Comparison of ENCODE assay signal across 18 mouse cellular contexts in genomic region chr11:44204384-44204783, GRCm38 (mm10).
"Had no signal": no experiment of that assay in that cellular context is flagged by ENCODE, and none has a peak within 500 bp of the region (broad histone marks: within the 10 kb centered on the region; RNA-seq: fewer than 3 reads in every experiment).

No protein-coding gene starts in this region.

- H3K36me3 ChIP-seq: liver, embryonic 13.5 days; midbrain, embryonic 13.5 days; neural tube, embryonic 12.5 days; neural tube, embryonic 15.5 days; stomach, embryonic 15.5 days had no signal

- ATAC-seq: midbrain, embryonic 13.5 days had no signal

- H3K27ac ChIP-seq: kidney, postnatal 0 days; layer of hippocampus, adult 2 months; left cerebral cortex, adult 2 months; liver, embryonic 13.5 days; macrophage; midbrain, embryonic 13.5 days; neural tube, embryonic 12.5 days; neural tube, embryonic 15.5 days; stomach, embryonic 15.5 days had no signal

- H3K9me3 ChIP-seq: liver, embryonic 13.5 days; midbrain, embryonic 13.5 days; neural tube, embryonic 12.5 days; neural tube, embryonic 15.5 days; stomach, embryonic 15.5 days had no signal

- H3K4me1 ChIP-seq: liver, embryonic 13.5 days; midbrain, embryonic 13.5 days; neural tube, embryonic 12.5 days; neural tube, embryonic 15.5 days; stomach, embryonic 15.5 days had no signal

- H3K27me3 ChIP-seq: liver, embryonic 13.5 days; midbrain, embryonic 13.5 days; neural tube, embryonic 12.5 days; neural tube, embryonic 15.5 days; stomach, embryonic 15.5 days had no signal

- DNase-seq: kidney, adult 18-20 months; kidney, adult 9 months; kidney, postnatal 25 days; layer of hippocampus, adult 9-11 months; liver, embryonic 13.5 days; lung, adult 2 months; right cerebral cortex, adult 18-20 months; right cerebral cortex, postnatal 25 days; spleen, adult 18-20 months; thymus, postnatal 25 days had no signal

- H3K4me2 ChIP-seq: liver, embryonic 13.5 days; midbrain, embryonic 13.5 days; neural tube, embryonic 12.5 days; neural tube, embryonic 15.5 days; stomach, embryonic 15.5 days had no signal

- H3K4me3 ChIP-seq: layer of hippocampus, adult 2 months; left cerebral cortex, adult 2 months; liver, embryonic 13.5 days; midbrain, embryonic 13.5 days; neural tube, embryonic 12.5 days; neural tube, embryonic 15.5 days; stomach, embryonic 15.5 days had no signal

- H3K9ac ChIP-seq: liver, embryonic 13.5 days; midbrain, embryonic 13.5 days; neural tube, embryonic 12.5 days; neural tube, embryonic 15.5 days; stomach, embryonic 15.5 days had no signal
